Mouse (Mus musculus): ENCODE results near the gene Akap13. TPM values are rescaled to one million over a fixed set of nuclear protein-coding genes. Genes with fewer than 3 reads are reported as not detected.
"Not testable (repeated sequence)": the region's sequence is repeated elsewhere in the genome, so short reads cannot be mapped to it uniquely, and the experiment has no call there.

The Akap13 gene
- polyA plus RNA-seq, 1 experiment = 41.7 TPM

DNA sequence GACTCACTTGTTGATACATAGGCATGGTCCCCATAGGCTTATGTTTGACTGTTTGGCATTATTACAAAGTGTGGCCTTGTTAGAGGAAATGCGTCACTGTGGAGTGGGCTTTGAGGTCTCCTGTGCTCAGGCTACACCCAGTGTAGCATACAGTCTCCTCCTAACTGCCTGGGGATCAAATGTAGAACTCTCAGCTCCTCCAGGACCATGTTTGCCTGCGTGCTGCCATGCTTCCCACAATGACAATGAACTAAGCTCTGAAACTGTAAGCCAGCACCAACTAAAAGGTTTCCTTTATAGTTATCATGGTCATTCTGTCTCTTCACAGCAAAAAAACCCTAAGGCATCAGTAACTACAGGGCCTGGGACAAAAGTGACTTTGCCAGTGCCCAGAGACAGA lies 312.8 kb downstream of the Akap13 start:
- DNase-seq = no peak
- Histone ChIP-seq H3K4me3 (replicated peaks; ENCODE audit: extremely low read depth, low read depth, low read length) (no peak overlapping the region), H3K4me1 (ENCODE audit: control insufficient read depth, insufficient read depth, low read length) (no peaks in the 10 kb centered on the region; the same call in 1 of the 2 replicates)
- WGBS = 89% methylated on average over 2 of the region's 2 CpGs
- no peak for TF ChIP-seq CTCF (IDR thresholded peaks at IDR 0.05; ENCODE audit: insufficient read depth, low read length)
- TF ChIP-seq POLR2A (IDR thresholded peaks at IDR 0.05; ENCODE audit: borderline replicate concordance, extremely low read depth, low read depth, low read length) = 0 out of 2 replicates have a peak, but pooled peaks have one; percentile 5

DNA sequence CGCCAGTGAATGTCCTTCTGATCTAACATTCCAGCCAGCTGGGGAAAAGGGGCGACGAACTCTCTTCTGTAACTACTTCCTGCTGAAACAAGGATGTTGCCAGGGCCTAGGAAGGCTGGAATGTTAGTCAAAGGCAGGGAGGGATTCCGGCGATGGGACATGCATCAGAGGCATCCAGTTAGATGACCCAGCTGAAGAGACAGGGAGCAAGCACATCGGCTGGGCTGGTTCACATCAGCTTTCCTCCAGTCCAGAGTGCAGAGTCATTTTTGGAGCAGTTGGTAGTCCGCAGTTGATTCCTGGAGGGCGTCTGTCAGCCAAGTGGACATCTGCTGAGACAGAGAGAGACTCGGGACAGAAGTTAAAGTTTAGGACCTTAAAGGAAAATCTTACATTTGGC lies 314.6 kb downstream of the Akap13 start:
- 81% methylated on average over 9 of the region's 9 CpGs for whole genome bisulfite sequencing
- no peaks in the 10 kb centered on the region; the same call in 1 of the 2 replicates for H3K4me1 ChIP-seq (ENCODE audit: control insufficient read depth, insufficient read depth, low read length)
- DNase-seq = no peak
- no peak overlapping the region for H3K4me3 ChIP-seq (replicated peaks; ENCODE audit: extremely low read depth, low read depth, low read length)
- TF ChIP-seq POLR2A (IDR thresholded peaks at IDR 0.05; ENCODE audit: borderline replicate concordance, extremely low read depth, low read depth, low read length) (no peak), CTCF (IDR thresholded peaks at IDR 0.05; ENCODE audit: insufficient read depth, low read length) (no peak)

DNA sequence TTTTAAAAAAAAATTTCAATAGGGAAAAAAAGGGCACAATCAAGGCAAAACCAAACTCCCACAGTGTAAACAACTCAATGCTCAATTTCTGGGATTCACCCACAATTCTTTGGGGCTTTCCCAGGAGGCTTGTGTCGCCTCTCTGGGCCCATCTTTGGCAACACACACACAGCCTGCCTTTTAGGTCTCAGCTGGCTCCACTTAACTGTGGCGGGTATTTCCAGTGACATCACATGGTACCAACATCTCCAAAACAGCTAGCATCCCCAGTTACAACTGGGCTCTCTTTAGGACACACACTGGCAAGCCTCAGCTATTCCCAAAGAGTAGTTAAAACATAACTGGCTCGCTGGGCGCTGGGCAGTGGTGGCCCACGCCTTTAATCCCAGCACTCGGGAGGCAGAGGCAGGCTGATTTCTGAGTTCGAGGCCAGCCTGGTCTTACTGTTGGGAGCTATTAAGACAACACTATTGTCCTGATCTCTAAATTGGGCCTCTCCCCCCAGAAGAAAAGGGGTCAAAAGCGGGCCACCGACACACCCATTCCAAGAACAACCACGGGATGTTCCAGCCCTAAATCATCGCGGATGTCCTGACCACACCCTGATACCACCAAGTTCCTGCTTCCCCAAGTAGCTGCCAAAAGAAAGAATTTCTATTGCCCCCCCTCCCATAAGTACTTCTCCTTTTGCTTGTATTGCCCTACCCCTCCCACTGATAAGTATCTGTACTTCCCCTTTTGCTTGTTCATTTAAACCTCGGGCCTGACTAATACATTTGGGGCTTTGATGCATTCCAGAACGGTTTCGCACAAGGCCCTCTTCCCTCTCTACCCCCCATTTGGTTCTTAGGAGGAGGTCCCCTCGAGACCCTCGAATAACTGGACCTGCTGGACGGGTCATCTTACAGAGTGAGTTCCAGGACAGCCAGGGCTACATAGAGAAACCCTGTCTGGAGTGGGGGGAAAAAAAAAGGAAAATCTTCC lies 319.1 kb downstream of the Akap13 start:
- H3K4me3 ChIP-seq (replicated peaks; ENCODE audit: extremely low read depth, low read depth, low read length); H3K4me1 ChIP-seq (ENCODE audit: control insufficient read depth, insufficient read depth, low read length); DNase-seq: not testable (repeated sequence)
- 74% methylated on average over 18 of the region's 18 CpGs for WGBS

- no peaks in the 10 kb centered on the region; the same call in none of the 2 replicates for H3K4me1 ChIP-seq (ENCODE audit: control insufficient read depth, insufficient read depth, low read length)
Observed at GRCm38 (mm10) chr7:75778053-75778452, 322.7 kb downstream of the Akap13 start.

GRCm38 (mm10) chr7:75780812-75781211 lies 325.5 kb downstream of the Akap13 start:
- 0 out of 2 replicates have a peak, but pooled peaks have one; percentile 0 for TF ChIP-seq POLR2A (IDR thresholded peaks at IDR 0.05; ENCODE audit: borderline replicate concordance, extremely low read depth, low read depth, low read length)
- no peak for TF ChIP-seq CTCF (IDR thresholded peaks at IDR 0.05; ENCODE audit: insufficient read depth, low read length)
- H3K4me1 ChIP-seq (ENCODE audit: control insufficient read depth, insufficient read depth, low read length) = no peaks in the 10 kb centered on the region; the same call in none of the 2 replicates
- H3K4me3 ChIP-seq (replicated peaks; ENCODE audit: extremely low read depth, low read depth, low read length) = peak overlapping the region; percentile 57
- DNase-seq = no peak
- 12% methylated on average over 3 of the region's 5 CpGs for WGBS

More at GRCm38 (mm10) chr7:75778053-75778452, 322.7 kb downstream of the Akap13 start:
- no peak for TF ChIP-seq POLR2A (IDR thresholded peaks at IDR 0.05; ENCODE audit: borderline replicate concordance, extremely low read depth, low read depth, low read length)
- DNase-seq = no peak
- WGBS = 75% methylated on average over 2 of the region's 2 CpGs
- peak overlapping the region; percentile 10 for H3K4me3 ChIP-seq (replicated peaks; ENCODE audit: extremely low read depth, low read depth, low read length)

GRCm38 (mm10) chr7:75781298-75781947 lies 326.1 kb downstream of the Akap13 start:
- 4% methylated on average over 13 of the region's 13 CpGs for WGBS

GRCm38 (mm10) chr7:75781948-75782722 lies 326.8 kb downstream of the Akap13 start:
- DNase-seq = peak; percentile 83
- peak overlapping the region; percentile 74 for H3K4me3 ChIP-seq (replicated peaks; ENCODE audit: extremely low read depth, low read depth, low read length)
- 6% methylated on average over 36 of the region's 36 CpGs for WGBS
- TF ChIP-seq POLR2A (IDR thresholded peaks at IDR 0.05; ENCODE audit: borderline replicate concordance, extremely low read depth, low read depth, low read length) = peak; percentile 78; the same call in 1 of the 2 replicates
- TF ChIP-seq CTCF (IDR thresholded peaks at IDR 0.05; ENCODE audit: insufficient read depth, low read length) = no peak
- H3K4me1 ChIP-seq (ENCODE audit: control insufficient read depth, insufficient read depth, low read length) = no peaks in the 10 kb centered on the region; the same call in none of the 2 replicates

More at GRCm38 (mm10) chr7:75781298-75781947, 326.1 kb downstream of the Akap13 start:
- TF ChIP-seq POLR2A (IDR thresholded peaks at IDR 0.05; ENCODE audit: borderline replicate concordance, extremely low read depth, low read depth, low read length) = no peak
- TF ChIP-seq CTCF (IDR thresholded peaks at IDR 0.05; ENCODE audit: insufficient read depth, low read length) = no peak
- no peaks in the 10 kb centered on the region; the same call in none of the 2 replicates for H3K4me1 ChIP-seq (ENCODE audit: control insufficient read depth, insufficient read depth, low read length)
- no peak for DNase-seq
- peak overlapping the region; percentile 74 for H3K4me3 ChIP-seq (replicated peaks; ENCODE audit: extremely low read depth, low read depth, low read length)

DNA sequence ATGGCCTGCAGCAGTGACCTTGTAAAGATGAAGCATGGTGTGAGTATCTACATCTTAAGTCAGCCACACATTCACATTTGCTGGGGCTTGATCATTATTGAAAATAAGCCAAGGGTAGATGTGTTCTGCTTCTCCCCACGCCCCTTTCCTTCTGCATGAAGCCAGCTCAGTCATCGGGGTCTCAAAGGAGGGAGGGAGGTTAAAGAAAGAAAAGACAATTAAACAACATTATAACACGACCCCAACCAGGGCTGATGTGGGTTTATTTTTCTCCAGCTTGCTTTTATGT lies 327.3 kb downstream of the Akap13 start:
- H3K4me3 ChIP-seq (replicated peaks; ENCODE audit: extremely low read depth, low read depth, low read length) = peak overlapping the region; percentile 1
- DNase-seq = no peak
- no peak for TF ChIP-seq CTCF (IDR thresholded peaks at IDR 0.05; ENCODE audit: insufficient read depth, low read length)
- no peak for TF ChIP-seq POLR2A (IDR thresholded peaks at IDR 0.05; ENCODE audit: borderline replicate concordance, extremely low read depth, low read depth, low read length)
- 34% methylated on average over 3 of the region's 3 CpGs for WGBS
- H3K4me1 ChIP-seq (ENCODE audit: control insufficient read depth, insufficient read depth, low read length) = peaks cover 3% of the 10 kb centered on the region
